Mouse (Mus musculus): ENCODE measurements around the gene Ssbp4.

DNA sequence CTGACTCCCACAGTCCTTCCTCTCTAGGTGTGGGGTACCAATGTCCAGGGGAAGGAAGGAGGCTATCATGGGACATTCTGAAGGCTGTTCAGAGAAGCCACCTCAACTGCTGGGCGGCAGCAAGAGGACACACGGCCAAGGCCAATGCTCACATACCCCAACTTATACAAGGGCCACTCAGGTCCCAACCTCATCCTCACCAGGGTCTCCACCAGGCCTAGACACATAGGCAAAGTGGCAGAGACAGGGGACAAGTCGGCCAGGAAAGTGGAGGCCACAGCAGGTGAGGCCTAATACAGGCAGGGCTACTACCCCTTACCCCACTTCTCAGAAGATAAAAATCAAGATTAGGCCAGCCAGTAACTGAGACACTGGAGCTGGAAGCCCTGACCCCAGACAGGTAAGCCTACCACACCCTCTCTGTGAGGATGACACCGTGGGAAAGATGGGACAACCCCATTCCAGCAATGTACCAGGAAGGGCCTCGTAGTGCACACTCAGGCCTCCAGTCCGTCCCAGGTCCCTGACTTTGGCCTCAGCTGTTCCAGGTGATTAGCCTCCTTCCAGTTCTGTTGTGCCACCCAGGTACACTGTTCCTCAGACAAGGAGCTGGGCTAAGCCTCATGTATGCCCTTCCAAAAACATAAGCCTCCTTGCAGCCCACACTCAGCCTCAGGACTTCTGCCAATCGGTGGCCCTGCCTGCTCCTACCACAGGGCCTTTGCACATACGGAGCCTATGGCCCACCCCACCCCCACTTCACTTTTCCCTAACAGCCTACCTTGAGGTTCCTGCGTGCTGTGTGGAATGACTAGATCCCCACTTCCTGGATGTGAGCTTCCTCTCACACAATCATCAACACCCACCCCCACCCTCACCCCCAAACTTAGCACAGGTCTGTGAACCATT, 2.5 kb downstream of the Ssbp4 start:
- TF ChIP-seq POLR2AphosphoS2 (IDR thresholded peaks at IDR 0.05; ENCODE audit: insufficient read length, low read depth), result no peak
- TF ChIP-seq MYOG (IDR thresholded peaks at IDR 0.05; ENCODE audit: control insufficient read depth in 1 of 3, insufficient read depth in 1 of 3, insufficient read length in 2 of 3, low read depth in 2 of 3), result no peak
- no peak for TF ChIP-seq POLR2A (IDR thresholded peaks at IDR 0.05; ENCODE audit: insufficient read length, low read depth)
- TF ChIP-seq MAX (IDR thresholded peaks at IDR 0.05; ENCODE audit: low read depth), result no peak
- TF ChIP-seq E2F4 (IDR thresholded peaks at IDR 0.05; ENCODE audit: insufficient read depth), result no peak
- no peak for TF ChIP-seq SRF (IDR thresholded peaks at IDR 0.05; ENCODE audit: control insufficient read depth, insufficient read length, low read depth)
- TF ChIP-seq MYOD1 (IDR thresholded peaks at IDR 0.05; ENCODE audit: control insufficient read depth in 1 of 3, insufficient read length in 2 of 3, low read depth in 2 of 3), result no peak

Measured in myocyte (in vitro differentiated cells).